Mouse (Mus musculus) gastrocnemius, adult 8-10 months (tissue): Measurements from ENCODE around the gene Scrn1. TPM values are rescaled to one million over a fixed set of nuclear protein-coding genes. Genes with fewer than 3 reads are reported as not detected.

Experiments used
- DNase-seq, 2 experiments: peaks; one replicate each; pipeline ENCODE4 v3.0.0; 2022; ENCODE audit warnings: low spot score in 2 of 2
- total RNA-seq, 4 experiments: library from RNA; stranded (reverse); gene quantifications; 2 replicates each; pipeline ENCODE4 v1.2.4; 2022

The Scrn1 gene
- 1 to 10 TPM in 2 of 4 experiments, under 1 TPM in 2; 0.80 to 1.7 (median 1.2) TPM for total RNA-seq

DNA sequence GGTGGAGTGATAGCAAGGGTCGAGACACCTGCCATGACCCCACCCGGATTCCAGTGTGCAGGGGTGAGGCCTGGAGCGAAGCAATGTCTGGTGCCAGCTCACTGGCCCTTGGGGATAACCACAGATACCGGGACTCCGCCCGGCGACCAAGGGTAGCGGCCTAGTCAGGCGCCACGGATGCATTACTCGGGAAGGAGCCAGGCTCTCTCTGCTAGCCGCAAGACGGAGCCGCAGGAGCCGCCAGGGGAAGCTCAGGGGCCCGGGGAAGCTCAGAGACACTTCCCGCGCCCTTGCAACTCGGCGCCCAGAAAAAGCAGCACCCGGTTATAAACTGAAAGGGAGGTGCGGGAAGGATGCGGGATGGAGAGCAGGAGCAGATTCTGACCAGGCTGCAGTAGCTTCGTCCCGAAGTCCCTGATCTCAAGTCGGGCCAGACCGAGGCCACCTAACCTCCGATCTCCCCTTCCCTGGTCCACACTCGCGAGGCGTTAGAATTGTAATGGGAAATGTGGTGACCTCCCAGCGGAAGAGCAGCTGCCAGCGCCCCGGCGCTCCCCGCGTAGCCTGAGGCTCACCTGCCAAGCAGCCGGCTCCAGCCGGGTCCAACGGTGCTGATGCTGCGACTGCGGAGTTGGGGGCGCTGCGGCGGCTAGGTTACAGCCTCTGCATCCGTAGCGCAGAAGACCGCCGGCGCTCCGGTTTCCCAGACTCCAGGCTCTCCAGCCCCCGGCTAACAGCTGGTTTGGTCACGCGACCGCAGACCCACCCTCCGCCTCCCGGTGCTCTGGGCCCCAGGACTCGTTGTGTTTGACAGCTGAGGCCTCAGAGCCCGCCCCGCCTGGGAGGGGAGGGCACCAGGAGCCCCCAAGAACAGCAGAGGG lies at the start of gene Scrn1:
Scrn1 (minus strand) TSS at position 825 of the 881 bp plus-strand sequence.
- peak; percentile 9 to 35 for DNase-seq

DNA sequence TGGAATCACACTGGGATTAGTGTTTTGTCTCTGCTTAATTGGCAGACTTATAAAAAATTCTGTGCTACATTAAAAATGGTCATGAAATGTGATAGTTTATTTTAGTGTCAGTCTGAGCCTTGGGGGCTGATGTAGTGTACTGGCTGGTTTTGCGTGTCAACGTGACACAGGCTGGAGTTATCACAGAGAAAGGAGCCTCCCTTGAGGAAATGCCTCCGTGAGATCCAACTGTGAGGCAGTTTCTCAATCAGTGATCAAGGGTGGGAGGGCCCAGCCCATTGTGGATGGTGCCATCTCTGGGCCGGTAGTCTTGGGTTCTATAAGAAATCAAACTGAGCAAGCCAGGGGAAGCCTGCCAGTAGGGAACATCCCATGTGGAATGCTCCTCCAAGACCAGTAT lies 40.0 kb upstream of the Scrn1 start:
- DNase-seq: peak in 1 of 2 experiments; percentile 7

DNA sequence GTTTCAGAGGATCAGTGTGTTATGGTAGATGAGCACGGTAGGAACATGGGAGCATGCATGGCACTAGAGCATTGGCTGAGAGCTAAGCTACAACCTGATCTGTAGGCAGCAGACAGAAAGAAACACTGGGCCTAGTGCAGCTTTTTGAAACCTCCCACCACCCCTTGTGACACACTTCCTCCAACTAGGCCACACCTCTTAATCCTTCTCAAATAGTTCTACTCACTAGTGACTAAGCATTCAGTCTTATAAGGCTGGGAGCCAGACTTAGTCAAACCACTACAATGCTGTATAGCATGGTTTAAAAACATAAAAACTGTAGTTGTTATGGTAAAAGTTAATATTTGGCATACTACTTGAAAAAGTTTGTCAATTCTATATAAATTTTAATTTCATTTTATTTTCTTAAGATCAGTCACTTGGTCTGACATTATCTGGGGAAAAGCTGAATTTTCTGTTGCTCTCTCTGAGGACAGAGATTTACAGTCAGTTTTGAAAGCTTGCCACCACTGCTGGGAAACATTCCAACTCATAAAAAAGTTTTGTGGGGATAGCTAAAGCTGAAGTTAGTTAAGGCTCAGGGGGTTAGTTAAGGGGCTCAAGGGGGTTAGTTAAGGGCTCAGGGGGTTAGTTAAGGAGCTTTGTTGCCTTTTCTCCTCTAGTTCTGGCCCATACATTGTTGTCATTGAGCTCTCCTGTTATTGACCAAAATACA lies 37.9 kb upstream of the Scrn1 start:
- DNase-seq: no peak

DNA sequence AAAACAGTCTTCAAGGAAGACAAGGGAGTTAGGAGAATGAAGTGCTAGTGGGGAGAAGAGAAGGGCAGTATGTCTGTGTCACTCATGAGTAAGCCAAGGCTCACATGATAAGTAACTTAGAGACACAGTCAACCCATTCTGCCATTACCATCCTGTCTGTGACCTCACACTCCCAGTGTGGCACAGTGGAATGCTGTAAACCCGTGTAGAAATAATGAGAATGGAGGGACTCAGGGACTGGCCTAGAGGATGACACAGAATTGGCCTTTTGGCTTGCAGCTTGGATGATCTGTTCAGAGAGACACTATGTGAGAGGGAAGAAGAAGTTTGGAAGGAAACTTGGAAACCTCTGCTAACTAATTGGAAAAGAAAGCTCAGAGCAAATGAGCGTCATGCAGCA lies 36.6 kb upstream of the Scrn1 start:
- DNase-seq: no peak

DNA sequence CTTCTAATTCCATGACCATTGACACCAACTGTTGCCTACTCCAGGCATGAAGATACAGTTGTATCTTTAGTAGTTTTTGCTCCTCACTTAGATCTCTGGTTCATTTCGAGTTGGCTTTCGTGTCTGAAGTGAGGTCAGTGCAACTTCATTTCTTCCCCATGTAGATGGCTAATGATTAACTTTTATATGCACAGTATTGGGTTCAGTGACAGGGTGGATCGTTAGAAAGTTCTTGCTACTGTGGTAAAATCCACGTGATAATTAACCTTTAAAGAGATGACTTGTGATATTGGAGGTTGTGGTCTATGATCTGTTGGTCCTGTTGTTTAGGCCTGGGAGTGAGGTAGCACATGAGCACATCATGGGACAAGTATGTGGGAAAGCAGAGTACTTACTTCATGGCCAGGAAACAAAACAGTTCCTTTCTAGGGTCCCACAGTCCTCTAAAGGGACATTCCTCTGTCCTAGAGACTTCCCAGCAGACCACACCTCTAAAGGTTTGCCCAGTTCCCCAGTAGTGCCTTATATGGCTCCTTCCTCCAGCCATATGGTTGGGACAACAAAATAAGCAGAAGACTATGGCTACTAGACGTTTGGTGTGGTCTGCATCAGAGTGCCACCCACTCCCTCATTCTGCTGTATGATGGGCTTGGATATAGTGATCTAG lies 34.5 kb upstream of the Scrn1 start:
- no peak for DNase-seq

DNA sequence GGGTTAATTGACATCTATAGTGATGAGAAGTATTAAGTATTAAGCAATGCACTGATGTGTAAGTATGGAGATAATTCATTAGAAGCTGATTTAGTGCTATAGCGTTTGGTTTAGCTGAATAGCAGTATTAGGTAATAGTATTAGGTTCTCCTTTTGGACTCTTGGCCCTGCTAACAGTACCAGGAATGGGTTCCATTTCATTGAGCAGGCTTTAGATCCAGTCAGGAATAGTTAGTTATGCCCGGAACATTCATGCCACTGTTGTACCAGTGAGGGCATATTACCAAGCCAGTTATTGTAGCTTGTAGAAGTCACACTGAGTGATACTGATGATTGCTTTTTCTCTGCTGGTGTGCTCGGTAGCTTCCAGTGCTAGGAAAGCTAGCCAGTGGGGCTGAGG lies 31.4 kb upstream of the Scrn1 start:
- no peak for DNase-seq

DNA sequence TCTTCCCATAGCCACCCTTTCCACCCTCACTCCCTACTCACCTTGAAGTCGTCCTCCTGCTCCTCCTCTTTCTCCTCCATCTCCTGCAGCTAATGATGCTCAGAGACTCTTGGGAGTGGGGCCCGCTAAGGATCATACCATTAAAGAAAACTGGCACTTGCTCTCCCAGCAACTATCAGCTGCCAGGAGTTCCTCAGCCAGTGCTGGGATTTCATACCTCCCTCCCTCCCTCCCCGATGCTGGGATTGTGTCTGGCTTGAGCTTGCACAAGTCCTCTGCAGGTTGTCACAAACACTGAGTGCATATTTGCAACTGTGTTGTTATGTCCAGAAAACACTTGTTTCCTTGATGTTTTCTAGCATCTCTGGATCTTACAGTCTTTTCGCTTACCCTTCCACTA lies 30.9 kb upstream of the Scrn1 start, which contains the start of gene Fkbp14:
Fkbp14 (minus strand) TSS at position 101 of the 400 bp plus-strand sequence.
- no peak for DNase-seq

DNA sequence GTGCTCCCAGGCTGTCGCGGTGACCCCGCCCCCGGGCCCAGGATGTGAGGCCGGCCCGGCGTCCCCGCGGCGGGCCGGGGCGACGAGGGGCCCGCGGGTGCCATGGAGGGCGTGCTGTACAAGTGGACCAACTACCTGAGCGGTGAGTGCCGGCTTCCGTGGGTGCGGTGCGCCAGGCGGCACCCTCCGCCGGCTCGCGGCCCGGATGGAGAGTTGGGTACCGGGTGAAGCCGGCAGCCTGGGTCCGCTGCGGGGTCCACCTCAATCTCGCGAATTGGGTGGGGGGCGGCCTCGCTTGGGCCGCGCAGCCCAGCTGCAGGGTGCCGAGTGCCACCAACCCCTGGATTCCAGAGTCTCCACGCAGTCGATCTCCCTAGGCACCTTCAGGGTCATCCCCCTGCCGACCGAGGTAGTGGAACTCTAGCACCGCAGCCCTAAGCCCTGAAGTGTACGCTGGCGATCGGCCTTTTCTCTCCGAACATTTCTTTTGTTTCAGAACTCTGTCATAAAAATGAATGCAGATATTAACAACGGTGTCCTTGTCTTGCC lies 29.1 kb upstream of the Scrn1 start:
- DNase-seq: no peak

DNA sequence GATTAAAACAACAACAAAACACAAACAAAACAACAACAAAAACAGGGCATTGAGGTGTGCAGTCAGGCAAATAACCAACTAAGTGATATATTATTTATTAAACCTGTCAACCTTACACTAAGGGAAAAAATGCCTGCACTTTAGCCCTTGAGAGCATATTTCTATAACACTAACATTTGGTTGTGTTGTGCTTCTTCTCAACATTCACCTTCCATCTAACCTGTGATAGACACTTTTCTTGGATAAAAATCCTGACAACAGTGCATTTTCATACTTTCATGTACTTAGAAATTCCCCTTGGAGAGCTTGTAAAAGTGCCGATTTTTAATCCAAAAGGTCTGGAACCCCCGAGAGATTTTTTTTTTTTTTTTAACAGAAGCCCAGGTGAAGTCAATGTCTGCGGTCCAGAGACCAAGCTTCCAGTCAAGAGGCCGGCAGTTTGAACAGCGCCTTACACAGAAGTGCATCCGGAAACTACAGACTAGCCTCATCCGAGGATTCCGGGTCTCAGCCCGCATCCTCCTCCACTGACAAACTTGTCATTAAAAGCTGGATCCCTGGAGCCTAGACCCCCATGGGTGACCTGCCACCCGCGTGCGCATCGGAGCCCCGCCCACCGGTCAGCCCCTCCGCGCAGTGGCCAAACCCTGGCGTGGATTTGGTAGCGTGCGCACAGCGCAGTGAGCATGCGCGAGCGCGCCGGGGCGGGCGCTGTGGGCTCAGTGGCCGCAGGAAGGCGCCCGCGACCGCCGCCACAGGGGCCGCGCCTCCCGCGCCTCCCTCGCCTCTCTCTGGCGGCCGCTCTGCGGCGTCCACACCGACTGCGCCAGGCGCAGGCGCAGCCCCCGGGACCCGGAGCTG lies 28.4 kb upstream of the Scrn1 start, which contains the start of gene Plekha8:
Plekha8 (plus strand) TSS at position 643 of the 861 bp plus-strand sequence.
- DNase-seq: peak; percentile 81 to 92

DNA sequence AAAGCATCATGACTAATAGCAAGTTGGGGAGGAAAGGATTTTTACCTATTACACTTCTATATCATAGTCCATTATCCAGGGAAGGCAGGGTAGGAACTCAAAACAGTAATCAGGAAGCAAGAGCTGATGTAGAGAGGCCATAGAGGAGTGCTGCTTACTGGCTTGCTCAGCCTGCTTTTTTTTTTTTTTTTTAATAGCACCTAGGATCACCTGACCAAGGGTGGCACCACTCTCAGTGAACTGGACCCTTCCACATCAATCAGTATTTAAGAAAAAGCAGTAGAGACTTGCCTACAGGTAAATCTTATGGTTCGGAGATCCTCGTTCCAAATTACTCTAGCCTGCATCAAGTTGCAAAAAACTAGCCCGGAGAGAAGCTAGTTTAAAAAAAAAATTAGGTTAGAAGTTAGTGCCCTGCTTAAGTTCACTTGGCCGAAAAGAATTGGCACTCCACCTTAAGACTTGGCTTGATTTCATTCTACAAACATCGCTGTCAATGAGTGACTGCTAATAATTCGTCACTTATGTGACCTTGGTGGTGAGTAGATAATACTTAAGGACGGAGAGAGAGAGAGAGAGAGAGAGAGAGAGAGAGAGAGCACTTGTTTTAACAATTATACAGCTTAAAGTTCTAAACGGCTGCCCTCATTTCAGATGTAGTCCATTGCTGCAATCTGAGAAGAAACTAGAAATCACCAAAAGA lies 27.6 kb upstream of the Scrn1 start:
- DNase-seq: no peak

DNA sequence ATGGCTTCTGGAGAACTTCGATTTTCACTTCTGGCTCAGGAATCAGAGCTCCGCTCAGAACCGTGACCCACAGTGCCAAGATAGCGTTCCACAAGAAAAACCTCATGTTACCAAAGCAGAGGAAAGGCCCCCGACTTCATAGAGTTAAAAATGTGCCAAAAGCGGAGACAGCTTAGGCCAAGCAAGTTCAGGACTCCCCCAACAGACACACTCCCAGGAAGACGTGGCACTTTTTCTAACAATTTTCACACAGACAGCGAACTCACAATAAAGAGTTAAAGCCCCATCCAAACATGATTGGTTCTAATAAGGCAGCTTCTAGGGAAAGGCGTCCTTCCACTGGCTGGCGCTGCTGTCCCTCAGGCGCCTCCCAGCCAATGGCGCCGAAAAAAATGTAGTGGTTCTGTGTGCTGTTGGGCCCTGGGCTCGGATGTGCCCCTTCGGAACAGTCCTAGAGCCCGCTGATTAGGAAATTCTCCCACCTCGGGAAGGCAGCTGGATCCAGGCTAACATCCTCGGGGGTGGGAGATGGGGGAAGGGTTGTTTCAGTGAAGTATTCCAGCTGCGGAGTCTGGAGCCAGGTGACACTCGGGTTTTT lies 26.7 kb upstream of the Scrn1 start:
- peak; percentile 88 to 90 for DNase-seq

DNA sequence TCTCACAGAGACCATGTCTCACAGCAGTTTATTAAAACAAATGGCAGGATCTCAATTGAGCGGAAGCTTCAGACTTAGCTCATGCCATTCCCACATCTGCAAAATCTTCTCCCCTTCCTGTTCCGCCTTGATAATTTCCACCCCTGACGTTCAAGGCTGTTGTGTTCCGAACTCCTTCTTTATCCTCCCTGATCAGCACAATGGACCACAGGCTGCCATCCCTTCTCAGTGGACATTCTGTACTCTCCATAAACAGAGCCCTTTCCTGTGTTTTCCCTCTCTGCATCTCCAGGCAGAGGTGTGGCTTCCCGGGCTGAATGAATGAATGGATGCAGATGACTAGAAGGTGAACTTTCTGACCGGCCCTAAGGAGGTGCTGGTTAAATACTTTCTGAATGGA lies 25.5 kb upstream of the Scrn1 start:
- DNase-seq: no peak

DNA sequence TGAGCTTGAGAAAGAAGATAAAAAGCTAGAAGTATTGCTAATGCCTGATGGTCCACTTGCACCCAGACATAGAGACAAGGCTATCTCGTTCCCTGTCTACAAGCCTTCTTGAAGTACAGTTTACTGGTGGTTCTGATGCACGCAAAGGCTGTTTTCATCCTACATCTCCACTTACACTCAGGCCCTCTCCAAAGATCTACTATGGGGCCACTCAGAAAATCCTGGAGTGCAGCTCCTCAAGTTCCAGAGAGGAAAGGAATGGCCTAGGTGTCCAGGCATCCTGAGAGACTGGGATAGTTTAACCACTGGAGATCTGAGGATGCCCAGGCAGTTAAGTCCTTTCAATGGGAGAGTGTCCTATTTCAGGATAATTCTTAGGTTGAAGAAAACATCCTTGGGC lies 24.4 kb upstream of the Scrn1 start:
- no peak for DNase-seq

DNA sequence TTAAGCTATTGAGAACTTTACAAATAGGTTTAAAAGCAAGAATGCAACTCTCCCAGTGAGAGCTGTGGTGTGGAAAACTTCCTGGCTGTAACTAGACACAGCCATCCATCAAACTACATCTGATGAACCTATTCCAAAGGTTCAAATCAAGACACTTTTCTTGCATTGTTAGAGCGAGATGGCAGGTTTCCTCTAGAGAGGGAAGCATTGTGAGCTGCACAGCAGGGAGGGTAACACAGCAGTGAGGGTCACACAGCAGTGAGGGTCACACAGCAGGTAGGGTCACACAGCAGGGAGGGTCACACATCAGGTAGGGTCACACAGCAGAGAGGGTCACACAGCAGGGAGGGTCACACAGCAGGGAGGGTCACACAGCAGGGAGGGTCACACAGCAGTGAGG lies 21.9 kb upstream of the Scrn1 start:
- no peak for DNase-seq

DNA sequence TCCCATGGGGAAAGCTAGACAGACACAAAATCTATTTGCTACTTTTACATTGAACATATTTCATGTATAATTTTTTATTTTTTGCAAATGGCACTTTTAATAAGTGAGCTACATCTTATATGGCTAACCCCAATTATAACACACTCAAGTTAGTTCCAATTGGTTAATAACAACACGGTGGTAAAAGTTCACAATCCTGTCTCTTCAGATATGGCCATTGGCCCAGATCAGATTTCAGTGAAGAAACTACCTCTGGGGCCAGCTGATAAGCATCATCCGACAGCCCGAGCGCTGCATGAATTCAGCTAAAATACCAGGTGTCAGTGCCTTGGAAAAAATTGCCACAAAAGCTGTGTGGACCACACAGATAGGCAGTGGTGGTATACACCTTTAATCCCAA lies 21.4 kb upstream of the Scrn1 start:
- DNase-seq: no peak

DNA sequence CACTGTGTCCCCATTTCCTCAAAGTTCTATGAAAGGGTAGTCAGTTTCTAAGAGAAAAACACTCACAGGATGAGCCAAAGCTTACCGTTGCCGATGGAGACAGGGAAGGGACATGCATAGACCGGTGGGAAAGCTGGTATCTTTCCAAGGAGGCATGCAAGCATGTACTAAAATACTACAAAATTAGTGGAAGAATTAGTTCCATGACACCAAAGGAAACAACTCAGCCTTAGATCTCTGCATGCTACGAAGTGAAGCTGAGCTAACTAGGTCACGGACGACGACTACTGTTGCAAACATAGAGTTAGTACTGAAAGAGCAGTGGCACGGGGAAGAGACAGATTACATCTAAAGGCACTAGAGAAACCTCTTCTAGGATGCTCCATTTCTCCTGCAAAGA lies 20.6 kb upstream of the Scrn1 start:
- DNase-seq: no peak

DNA sequence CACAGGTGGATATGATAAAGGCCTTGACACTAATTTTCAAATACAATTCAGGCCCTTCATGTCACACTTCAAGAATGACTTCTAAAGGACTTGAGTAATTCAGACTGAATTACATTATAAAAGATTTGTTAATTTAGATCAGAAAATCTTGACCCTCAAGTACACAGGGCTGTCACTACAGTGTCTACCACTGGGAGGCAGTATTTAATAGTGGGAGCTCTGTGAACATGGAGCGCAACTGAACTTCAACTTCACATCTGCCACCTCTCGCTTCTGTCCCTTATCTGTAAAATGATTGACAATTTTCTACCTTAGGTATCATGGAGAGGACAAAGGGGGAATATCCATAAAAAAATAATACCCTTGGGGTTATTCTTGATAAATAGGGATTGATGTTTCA lies 19.9 kb upstream of the Scrn1 start:
- no peak for DNase-seq

DNA sequence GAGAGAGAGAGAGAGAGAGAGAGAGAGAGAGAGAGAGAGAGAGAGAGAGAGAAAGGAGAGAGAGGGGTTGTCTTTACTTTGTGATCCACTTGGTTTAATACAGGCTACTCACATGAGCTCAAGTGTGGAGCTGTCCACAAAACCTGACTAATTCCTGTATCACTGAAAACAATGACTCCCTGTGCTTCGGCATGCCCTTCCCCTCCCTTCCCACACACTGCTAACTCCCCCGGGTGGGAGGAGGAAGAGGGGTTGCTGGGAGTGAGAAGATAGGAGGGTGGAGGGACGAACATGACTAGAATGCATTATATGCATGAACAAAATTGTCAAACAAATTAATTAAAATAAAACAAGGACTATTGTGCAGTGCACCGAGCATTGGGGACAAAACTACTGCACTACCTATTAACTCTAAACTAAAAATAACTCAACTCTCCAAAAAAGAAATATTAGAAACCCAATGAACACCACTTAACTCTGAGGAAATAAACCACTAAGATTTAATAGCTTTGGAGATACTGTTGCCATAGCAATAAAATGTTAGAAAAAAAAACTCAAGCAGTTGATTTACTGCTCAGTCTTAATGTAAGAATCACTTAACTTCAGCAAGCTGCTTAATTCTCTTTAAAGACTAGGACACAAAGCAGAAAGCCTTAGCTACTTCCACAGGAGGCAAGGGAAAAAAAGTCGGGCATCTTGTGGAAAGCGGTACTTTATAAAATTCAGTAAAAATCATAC lies 7.1 kb upstream of the Scrn1 start:
- no peak for DNase-seq

DNA sequence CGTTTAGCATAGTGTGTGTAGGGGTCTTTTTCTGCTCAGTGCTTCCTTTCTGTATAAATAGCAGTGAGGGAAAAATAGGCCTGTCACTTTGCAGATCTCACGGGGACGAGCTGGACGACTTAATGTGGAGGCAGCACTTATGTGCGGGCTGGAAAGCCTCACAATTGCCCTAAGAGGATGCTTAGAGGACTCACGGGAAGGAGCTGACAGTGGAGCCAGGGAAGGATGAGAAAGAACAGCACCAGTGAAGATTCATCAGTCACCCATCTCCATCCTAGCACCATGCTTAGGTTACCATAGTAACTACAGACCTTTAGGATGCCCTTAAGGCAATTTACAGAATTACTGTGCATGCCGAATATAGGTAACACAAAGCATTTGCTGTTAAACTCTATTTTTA lies 3.5 kb upstream of the Scrn1 start:
- DNase-seq: no peak
